Mouse (Mus musculus) monocyte, adult 2 months (primary cell): ENCODE results near the gene Ccdc157.
"Not testable (repeated sequence)": the region's sequence is repeated elsewhere in the genome, so short reads cannot be mapped to it uniquely, and the experiment has no call there.

Experiments
- DNase-seq, 2 experiments: peaks; one replicate each; pipeline ENCODE4 v3.0.0; 2022; ENCODE audit warnings: low spot score in 2 of 2, low read depth in 1 of 2

The Ccdc157 gene

GRCm38 (mm10) chr11:4134400-4134799 is 25.7 kb downstream of the Ccdc157 start:
- no peak for DNase-seq

GRCm38 (mm10) chr11:4133450-4133849 is 26.6 kb downstream of the Ccdc157 start:
- no peak for DNase-seq

GRCm38 (mm10) chr11:4128461-4128860 is 31.6 kb downstream of the Ccdc157 start:
- DNase-seq, result not testable (repeated sequence)

- DNase-seq, result no peak
Observed at GRCm38 (mm10) chr11:4127059-4127458, 33.0 kb downstream of the Ccdc157 start.

GRCm38 (mm10) chr11:4123922-4124321 is 36.2 kb downstream of the Ccdc157 start:
- no peak for DNase-seq

- peak in 1 of 2 experiments; percentile 17 for DNase-seq
Observed at GRCm38 (mm10) chr11:4122742-4123579, 37.1 kb downstream of the Ccdc157 start, which contains the start of gene Sec14l2. TSS of gene Sec14l2 (minus strand) at chr11:4123415.

- DNase-seq, result no peak
Observed at GRCm38 (mm10) chr11:4122226-4122625, 37.9 kb downstream of the Ccdc157 start.

- DNase-seq, result no peak
Observed at GRCm38 (mm10) chr11:4121691-4122090, 38.4 kb downstream of the Ccdc157 start.

GRCm38 (mm10) chr11:4119635-4120034 is 40.5 kb downstream of the Ccdc157 start:
- no peak for DNase-seq

- no peak for DNase-seq
Observed at GRCm38 (mm10) chr11:4118081-4118921, 41.8 kb downstream of the Ccdc157 start.

GRCm38 (mm10) chr11:4117372-4118071 is 42.6 kb downstream of the Ccdc157 start:
- DNase-seq, result no peak

GRCm38 (mm10) chr11:4116458-4117141 is 43.5 kb downstream of the Ccdc157 start:
- DNase-seq, result no peak

GRCm38 (mm10) chr11:4115407-4115806 is 44.7 kb downstream of the Ccdc157 start:
- DNase-seq, result no peak

- DNase-seq, result not testable (repeated sequence)
Observed at GRCm38 (mm10) chr11:4114541-4114940, 45.6 kb downstream of the Ccdc157 start.

GRCm38 (mm10) chr11:4113970-4114369 is 46.1 kb downstream of the Ccdc157 start:
- DNase-seq, result no peak

- DNase-seq, result no peak
Observed at GRCm38 (mm10) chr11:4113496-4113895, 46.6 kb downstream of the Ccdc157 start.

GRCm38 (mm10) chr11:4112861-4113260 is 47.2 kb downstream of the Ccdc157 start:
- no peak for DNase-seq

- no peak for DNase-seq
Observed at GRCm38 (mm10) chr11:4112033-4112432, 48.1 kb downstream of the Ccdc157 start.

GRCm38 (mm10) chr11:4108691-4109090 is 51.4 kb downstream of the Ccdc157 start:
- DNase-seq, result no peak

GRCm38 (mm10) chr11:4107901-4108300 is 52.2 kb downstream of the Ccdc157 start:
- DNase-seq, result not testable (repeated sequence)

- no peak for DNase-seq
Observed at GRCm38 (mm10) chr11:4105444-4105843, 54.6 kb downstream of the Ccdc157 start.
